Mouse (Mus musculus): ENCODE data around the gene Thbs4.

GRCm38 (mm10) chr13:92721006-92721405 lies 73.6 kb downstream of the Thbs4 start:
- no peak for TF ChIP-seq HCFC1 (IDR thresholded peaks at IDR 0.05; ENCODE audit: borderline replicate concordance, insufficient read depth, low read length)
- TF ChIP-seq ZC3H11A (IDR thresholded peaks at IDR 0.05; ENCODE audit: borderline replicate concordance, low read depth, low read length): no peak
- TF ChIP-seq ZNF384 (IDR thresholded peaks at IDR 0.05; ENCODE audit: low read depth, low read length): no peak
- TF ChIP-seq MAFK (IDR thresholded peaks at IDR 0.05; ENCODE audit: insufficient read depth, low read depth, low read length): no peak
- no peak for TF ChIP-seq CHD2 (IDR thresholded peaks at IDR 0.05; ENCODE audit: low read depth, low read length)
